Mouse (Mus musculus): ENCODE data around the gene Hipk2. TPM values are rescaled to one million over a fixed set of nuclear protein-coding genes. Genes with fewer than 3 reads are reported as not detected.

Gene Hipk2
- polyA plus RNA-seq, 1 experiment from 2014 or later, result 21.5 TPM

- 1% methylated on average over 46 of the region's 77 CpGs for WGBS
These were observed 501 bp downstream of the Hipk2 start, which contains the start of gene Tbxas1 for GRCm38 (mm10) chr6:38875258-38876070. TSS of gene Tbxas1 (plus strand) at chr6:38875404.

DNA sequence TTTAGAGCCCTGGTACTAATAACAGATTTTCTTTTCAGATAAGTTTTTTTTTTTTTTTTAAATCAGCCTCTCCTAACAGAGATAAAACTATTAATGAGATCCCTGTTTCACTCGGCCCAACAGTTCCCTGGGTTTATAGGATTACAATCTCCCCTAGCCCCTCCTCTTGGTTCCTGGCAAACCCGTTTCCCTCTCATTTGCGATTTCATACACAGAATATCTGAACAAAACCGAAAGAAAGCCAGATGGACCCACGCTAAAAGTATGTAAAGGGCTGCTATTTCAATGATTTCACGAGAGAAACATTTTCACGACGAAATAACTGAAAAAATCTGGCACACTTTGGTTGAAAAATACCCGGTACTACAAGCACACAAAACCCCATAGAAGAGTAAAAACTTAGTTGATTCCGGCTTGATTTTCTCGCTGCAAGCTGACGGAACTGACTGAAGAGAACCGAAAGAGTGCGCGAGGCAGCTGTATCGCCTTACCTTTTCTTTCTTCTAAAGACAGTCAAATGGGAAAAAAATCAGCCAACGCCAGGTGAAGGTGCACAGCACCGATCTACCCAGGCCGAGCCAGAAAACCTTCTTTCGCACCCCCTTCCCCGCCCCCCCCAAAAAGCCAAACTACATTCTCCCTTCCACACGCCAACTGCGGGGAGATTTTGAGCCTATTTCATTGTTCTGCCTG is 1.3 kb downstream of the Hipk2 start:
- H3K4me3 ChIP-seq (replicated peaks; ENCODE audit: low read length), result peak overlapping the region; percentile 99
- H3K4me1 ChIP-seq (ENCODE audit: control insufficient read depth, insufficient read depth, low read length), result peaks cover 20% of the 10 kb centered on the region
- peak overlapping the region; percentile 62 for H3K4me2 ChIP-seq (ENCODE audit: low read depth, low read length)
- peak overlapping the region; percentile 97 for H3K27ac ChIP-seq (ENCODE audit: low read length)
- no peaks in the 10 kb centered on the region for H3K27me3 ChIP-seq (ENCODE audit: control insufficient read depth, insufficient read depth, low read length)
- under 1% methylated on average over 23 of the region's 23 CpGs for WGBS
- H3K36me3 ChIP-seq (ENCODE audit: control insufficient read depth, insufficient read depth, low read length), result no peaks in the 10 kb centered on the region
- no peaks in the 10 kb centered on the region for H3K9me3 ChIP-seq (replicated peaks; ENCODE audit: control insufficient read depth, low read length)
- H3K9ac ChIP-seq (ENCODE audit: low read length), result peak overlapping the region; percentile 100
- ATAC-seq (ENCODE audit: insufficient read depth, low FRiP score), result no peak

More at GRCm38 (mm10) chr6:38875258-38876070, 501 bp downstream of the Hipk2 start, which contains the start of gene Tbxas1:
- Histone ChIP-seq H3K36me3 (ENCODE audit: control insufficient read depth, insufficient read depth, low read length) (no peaks in the 10 kb centered on the region), H3K4me2 (ENCODE audit: low read depth, low read length) (peak within 1 kb of the TSS; percentile 62), H3K9ac (ENCODE audit: low read length) (peak within 1 kb of the TSS; percentile 100), H3K27ac (ENCODE audit: low read length) (peak within 1 kb of the TSS; percentile 97), H3K27me3 (ENCODE audit: control insufficient read depth, insufficient read depth, low read length) (no peaks in the 10 kb centered on the region), H3K9me3 (replicated peaks; ENCODE audit: control insufficient read depth, low read length) (no peaks in the 10 kb centered on the region), H3K4me1 (ENCODE audit: control insufficient read depth, insufficient read depth, low read length) (peaks cover 15% of the 10 kb centered on the region), H3K4me3 (replicated peaks; ENCODE audit: low read length) (peak within 1 kb of the TSS; percentile 99)
- ATAC-seq (ENCODE audit: insufficient read depth, low FRiP score), result peak; percentile 1; the same call in 1 of the 2 replicates

DNA sequence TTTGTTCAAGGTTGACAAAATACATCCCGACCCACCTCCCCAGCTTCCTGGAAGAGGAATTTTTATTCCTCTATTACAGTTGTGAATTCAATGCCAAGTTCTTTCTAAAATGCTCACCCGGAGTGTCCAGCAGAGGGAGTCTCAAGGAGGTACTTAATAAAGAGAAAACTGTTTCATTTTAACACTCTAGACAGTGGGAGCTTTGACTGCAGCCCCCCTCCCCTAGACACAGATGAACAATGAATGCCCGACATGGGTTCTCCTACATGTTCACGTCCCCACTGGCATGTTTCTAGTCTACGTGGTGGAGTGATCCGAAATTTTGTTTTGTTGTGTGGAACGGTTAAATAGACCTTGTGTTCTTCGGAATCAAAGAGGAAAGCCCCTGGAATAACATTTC is 1.9 kb downstream of the Hipk2 start:
- Histone ChIP-seq H3K27me3 (ENCODE audit: control insufficient read depth, insufficient read depth, low read length) (no peaks in the 10 kb centered on the region), H3K9ac (ENCODE audit: low read length) (peak overlapping the region; percentile 60), H3K4me2 (ENCODE audit: low read depth, low read length) (peak overlapping the region; percentile 62), H3K4me1 (ENCODE audit: control insufficient read depth, insufficient read depth, low read length) (peaks cover 23% of the 10 kb centered on the region), H3K9me3 (replicated peaks; ENCODE audit: control insufficient read depth, low read length) (no peaks in the 10 kb centered on the region), H3K4me3 (replicated peaks; ENCODE audit: low read length) (peak overlapping the region; percentile 99), H3K36me3 (ENCODE audit: control insufficient read depth, insufficient read depth, low read length) (no peaks in the 10 kb centered on the region), H3K27ac (ENCODE audit: low read length) (0 out of 2 replicates have a peak overlapping the region, but pooled peaks have one; percentile 31)
- WGBS, result 6% methylated on average over 8 of the region's 8 CpGs
- ATAC-seq (ENCODE audit: insufficient read depth, low FRiP score), result no peak

- H3K9ac ChIP-seq (ENCODE audit: low read length), result peak overlapping the region; percentile 60
- peak overlapping the region; percentile 99 for H3K4me3 ChIP-seq (replicated peaks; ENCODE audit: low read length)
- peak overlapping the region; percentile 62 for H3K4me2 ChIP-seq (ENCODE audit: low read depth, low read length)
- H3K4me1 ChIP-seq (ENCODE audit: control insufficient read depth, insufficient read depth, low read length), result peaks cover 24% of the 10 kb centered on the region
- peak overlapping the region; percentile 31; the same call in 1 of the 2 replicates for H3K27ac ChIP-seq (ENCODE audit: low read length)
- no peaks in the 10 kb centered on the region for H3K9me3 ChIP-seq (replicated peaks; ENCODE audit: control insufficient read depth, low read length)
- no peaks in the 10 kb centered on the region for H3K27me3 ChIP-seq (ENCODE audit: control insufficient read depth, insufficient read depth, low read length)
- WGBS, result 61% methylated on average over 1 of the region's 1 CpGs
- H3K36me3 ChIP-seq (ENCODE audit: control insufficient read depth, insufficient read depth, low read length), result no peaks in the 10 kb centered on the region
- ATAC-seq (ENCODE audit: insufficient read depth, low FRiP score), result no peak
These were observed 2.6 kb downstream of the Hipk2 start for GRCm38 (mm10) chr6:38873316-38873715.

DNA sequence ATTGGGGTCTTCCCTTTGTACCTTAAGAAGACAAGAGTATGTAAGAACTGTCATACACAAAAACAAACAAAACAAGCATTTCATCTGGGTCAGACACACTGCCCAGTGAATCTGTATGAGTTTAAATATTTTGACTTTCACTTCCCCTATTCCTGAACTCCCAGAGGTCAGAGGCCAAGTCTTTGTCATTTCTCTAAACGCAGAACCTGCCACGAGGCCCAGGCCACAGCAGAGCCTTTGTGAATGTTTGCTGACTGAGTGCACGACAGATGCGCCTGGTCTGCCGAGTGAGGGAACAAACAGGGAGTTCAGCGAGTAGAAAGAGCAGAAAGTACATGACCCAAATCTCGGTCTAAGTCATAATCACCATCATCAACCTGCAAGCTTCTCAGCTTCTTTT is 4.9 kb downstream of the Hipk2 start:
- H3K27ac ChIP-seq (ENCODE audit: low read length), result no peak overlapping the region
- H3K9me3 ChIP-seq (replicated peaks; ENCODE audit: control insufficient read depth, low read length), result no peaks in the 10 kb centered on the region
- peaks cover 28% of the 10 kb centered on the region for H3K4me1 ChIP-seq (ENCODE audit: control insufficient read depth, insufficient read depth, low read length)

DNA sequence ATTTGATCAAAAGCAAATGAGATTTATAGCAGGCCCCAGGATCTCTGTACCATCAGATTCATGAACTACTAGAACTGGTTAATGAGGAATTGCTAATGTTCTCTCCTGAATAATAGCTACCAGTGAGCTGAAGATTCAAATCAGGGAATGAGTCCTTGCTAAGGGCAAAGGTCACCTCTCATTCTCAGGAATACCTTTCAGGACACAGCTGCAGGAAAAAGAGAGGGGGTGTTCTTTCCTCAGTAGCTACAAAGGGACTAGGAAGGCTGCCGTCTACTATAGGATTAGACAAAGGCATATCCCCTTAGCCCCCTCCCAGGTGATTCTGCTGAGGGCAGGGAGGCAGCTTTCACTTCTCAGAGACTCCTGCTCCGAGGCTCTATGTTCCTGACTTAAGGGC is 5.9 kb downstream of the Hipk2 start:
- H3K9me3 ChIP-seq (replicated peaks; ENCODE audit: control insufficient read depth, low read length), result no peaks in the 10 kb centered on the region
- no peak overlapping the region for H3K9ac ChIP-seq (ENCODE audit: low read length)
- no peak for ATAC-seq (ENCODE audit: insufficient read depth, low FRiP score)
- peaks cover 35% of the 10 kb centered on the region for H3K4me1 ChIP-seq (ENCODE audit: control insufficient read depth, insufficient read depth, low read length)
- no peak overlapping the region for H3K4me2 ChIP-seq (ENCODE audit: low read depth, low read length)
- 40% methylated on average over 2 of the region's 2 CpGs for WGBS
- no peak overlapping the region for H3K4me3 ChIP-seq (replicated peaks; ENCODE audit: low read length)
- H3K36me3 ChIP-seq (ENCODE audit: control insufficient read depth, insufficient read depth, low read length), result no peaks in the 10 kb centered on the region
- no peaks in the 10 kb centered on the region for H3K27me3 ChIP-seq (ENCODE audit: control insufficient read depth, insufficient read depth, low read length)
- no peak overlapping the region for H3K27ac ChIP-seq (ENCODE audit: low read length)

More for the DNA sequence above, 4.9 kb downstream of the Hipk2 start:
- H3K27me3 ChIP-seq (ENCODE audit: control insufficient read depth, insufficient read depth, low read length), result no peaks in the 10 kb centered on the region
- no peak for ATAC-seq (ENCODE audit: insufficient read depth, low FRiP score)
- no peaks in the 10 kb centered on the region for H3K36me3 ChIP-seq (ENCODE audit: control insufficient read depth, insufficient read depth, low read length)
- H3K9ac ChIP-seq (ENCODE audit: low read length), result no peak overlapping the region
- no peak overlapping the region for H3K4me3 ChIP-seq (replicated peaks; ENCODE audit: low read length)
- 23% methylated on average over 7 of the region's 7 CpGs for WGBS
- H3K4me2 ChIP-seq (ENCODE audit: low read depth, low read length), result no peak overlapping the region

- H3K27ac ChIP-seq (ENCODE audit: low read length), result 0 out of 2 replicates have a peak overlapping the region, but pooled peaks have one; percentile 13
- H3K27me3 ChIP-seq (ENCODE audit: control insufficient read depth, insufficient read depth, low read length), result no peaks in the 10 kb centered on the region
- H3K4me1 ChIP-seq (ENCODE audit: control insufficient read depth, insufficient read depth, low read length), result peaks cover 42% of the 10 kb centered on the region
- 72% methylated on average over 1 of the region's 1 CpGs for WGBS
- 0 out of 2 replicates have a peak, but pooled peaks have one; percentile 35 for ATAC-seq (ENCODE audit: insufficient read depth, low FRiP score)
- H3K36me3 ChIP-seq (ENCODE audit: control insufficient read depth, insufficient read depth, low read length), result no peaks in the 10 kb centered on the region
- no peak overlapping the region for H3K4me3 ChIP-seq (replicated peaks; ENCODE audit: low read length)
- no peak overlapping the region for H3K4me2 ChIP-seq (ENCODE audit: low read depth, low read length)
- H3K9me3 ChIP-seq (replicated peaks; ENCODE audit: control insufficient read depth, low read length), result no peaks in the 10 kb centered on the region
- no peak overlapping the region for H3K9ac ChIP-seq (ENCODE audit: low read length)
These were observed 7.0 kb downstream of the Hipk2 start for GRCm38 (mm10) chr6:38868974-38869373.

GRCm38 (mm10) chr6:38867291-38867690 is 8.7 kb downstream of the Hipk2 start:
- Histone ChIP-seq H3K9ac (ENCODE audit: low read length) (no peak overlapping the region), H3K27ac (ENCODE audit: low read length) (no peak overlapping the region)

DNA sequence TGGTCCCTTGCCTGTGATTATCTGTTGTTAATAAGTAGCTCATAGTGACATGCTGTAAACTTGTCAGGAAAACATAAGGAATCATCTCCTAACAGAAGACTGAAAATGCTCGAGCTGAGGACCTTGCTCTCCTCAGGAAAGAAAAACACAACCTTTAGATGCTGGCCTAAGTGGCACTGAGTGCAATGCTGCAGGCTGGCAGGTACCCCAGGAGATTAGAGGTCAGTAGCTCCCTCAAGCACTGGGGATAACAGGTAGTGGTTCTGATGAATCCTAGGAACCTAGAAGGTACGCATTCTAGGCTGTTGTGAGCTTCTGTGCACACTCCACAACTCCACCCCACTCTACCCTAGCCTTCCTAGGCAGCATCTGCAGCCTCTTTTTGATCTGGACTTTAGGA is 9.2 kb downstream of the Hipk2 start:
- ATAC-seq (ENCODE audit: insufficient read depth, low FRiP score), result no peak
- no peak overlapping the region for H3K4me3 ChIP-seq (replicated peaks; ENCODE audit: low read length)
- no peak overlapping the region for H3K4me2 ChIP-seq (ENCODE audit: low read depth, low read length)
- peaks cover 31% of the 10 kb centered on the region for H3K4me1 ChIP-seq (ENCODE audit: control insufficient read depth, insufficient read depth, low read length)
- H3K27ac ChIP-seq (ENCODE audit: low read length), result no peak overlapping the region
- no peaks in the 10 kb centered on the region for H3K27me3 ChIP-seq (ENCODE audit: control insufficient read depth, insufficient read depth, low read length)
- WGBS, result 55% methylated on average over 2 of the region's 2 CpGs
- H3K9me3 ChIP-seq (replicated peaks; ENCODE audit: control insufficient read depth, low read length), result no peaks in the 10 kb centered on the region
- no peaks in the 10 kb centered on the region for H3K36me3 ChIP-seq (ENCODE audit: control insufficient read depth, insufficient read depth, low read length)
- no peak overlapping the region for H3K9ac ChIP-seq (ENCODE audit: low read length)

More at GRCm38 (mm10) chr6:38867291-38867690, 8.7 kb downstream of the Hipk2 start:
- peaks cover 31% of the 10 kb centered on the region for H3K4me1 ChIP-seq (ENCODE audit: control insufficient read depth, insufficient read depth, low read length)
- no peaks in the 10 kb centered on the region for H3K36me3 ChIP-seq (ENCODE audit: control insufficient read depth, insufficient read depth, low read length)
- no peak overlapping the region for H3K4me2 ChIP-seq (ENCODE audit: low read depth, low read length)
- H3K4me3 ChIP-seq (replicated peaks; ENCODE audit: low read length), result no peak overlapping the region
- H3K27me3 ChIP-seq (ENCODE audit: control insufficient read depth, insufficient read depth, low read length), result no peaks in the 10 kb centered on the region
- no peak for ATAC-seq (ENCODE audit: insufficient read depth, low FRiP score)
- H3K9me3 ChIP-seq (replicated peaks; ENCODE audit: control insufficient read depth, low read length), result no peaks in the 10 kb centered on the region
- WGBS, result 56% methylated on average over 1 of the region's 1 CpGs
